Mouse (Mus musculus) heart, adult 2 months (tissue): ENCODE measurements around the gene Nbeal1.

Source experiments
- CTCF ChIP-seq: fragments of 200-600 bp; IDR thresholded peaks from 2 replicates; pipeline ENCODE4 v1.8.1; 2022; ENCODE audit warnings: antibody characterized with exemption, mild to moderate bottlenecking, moderate library complexity
- EP300 ChIP-seq: fragments of 200-500 bp; IDR thresholded peaks from 2 replicates; pipeline ENCODE4 v1.6.1; 2011; ENCODE audit warnings: low read depth, low read length, control low read depth; ENCODE audit not compliant: insufficient read depth
- POLR2A ChIP-seq: fragments of 200-500 bp; IDR thresholded peaks from 2 replicates; pipeline ENCODE4 v1.6.1; 2011; ENCODE audit warnings: mild to moderate bottlenecking, low read depth, low read length, control low read depth; ENCODE audit not compliant: insufficient read depth

- TF ChIP-seq CTCF: no peak
- TF ChIP-seq POLR2A: no peak
- no peak for TF ChIP-seq EP300
Observed at GRCm38 (mm10) chr1:60173119-60173518, 7.3 kb upstream of the Nbeal1 start.
